Mouse (Mus musculus): ENCODE measurements around the gene Mcpt1. TPM values are rescaled to one million over a fixed set of nuclear protein-coding genes. Genes with fewer than 3 reads are reported as not detected.
"Not testable (repeated sequence)": the region's sequence is repeated elsewhere in the genome, so short reads cannot be mapped to it uniquely, and the experiment has no call there.

Gene Mcpt1
- polyA plus RNA-seq (2014; fragmentation: Nextera tagmentation; extraction: Ambion mirVana), result not detected in 2 replicates

DNA sequence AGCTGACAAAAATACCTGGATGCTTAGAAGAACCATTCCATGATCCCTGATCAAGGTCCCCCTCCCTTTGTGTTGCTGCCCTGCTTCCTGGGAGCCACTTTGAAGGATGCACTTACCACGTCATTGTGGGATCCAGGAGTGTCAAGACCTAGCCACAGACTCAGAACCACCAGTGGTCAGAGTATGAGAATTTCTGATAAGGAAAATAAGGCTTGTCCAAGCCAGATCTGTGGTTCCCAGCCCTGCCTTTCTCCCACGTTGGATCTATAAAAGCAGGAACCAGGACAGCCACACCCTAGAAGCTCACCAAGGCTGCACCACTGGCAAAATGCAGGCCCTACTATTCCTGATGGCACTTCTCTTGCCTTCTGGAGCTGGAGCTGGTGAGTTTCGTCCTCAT is at the start of gene Mcpt1:
Gene Mcpt1 (plus strand): TSS at position 301 of the 400 bp plus-strand sequence.
- not testable (repeated sequence) for H3K27ac ChIP-seq; H3K36me3 ChIP-seq (replicated peaks; ENCODE audit: control insufficient read depth, insufficient read depth); H3K4me1 ChIP-seq (replicated peaks; ENCODE audit: control insufficient read depth, insufficient read depth, low read length); DNase-seq (ENCODE audit: low spot score); H3K27me3 ChIP-seq (ENCODE audit: control insufficient read depth, insufficient read depth, low read length); H3K4me2 ChIP-seq (replicated peaks); H3K9ac ChIP-seq; ATAC-seq (ENCODE audit: low FRiP score); H3K9me3 ChIP-seq (ENCODE audit: control insufficient read depth, low read length); H3K4me3 ChIP-seq (replicated peaks; ENCODE audit: low read length)
- 83% methylated on average over 3 of the region's 3 CpGs for WGBS

GRCm38 (mm10) chr14:55987464-55987863 is 30.3 kb upstream of the Mcpt1 start:
- 82% methylated on average over 1 of the region's 3 CpGs for WGBS
- H3K9me3 ChIP-seq (ENCODE audit: control insufficient read depth, low read length); H3K4me2 ChIP-seq (replicated peaks); H3K27me3 ChIP-seq (ENCODE audit: control insufficient read depth, insufficient read depth, low read length); ATAC-seq (ENCODE audit: low FRiP score); H3K4me3 ChIP-seq (replicated peaks; ENCODE audit: low read length); H3K4me1 ChIP-seq (replicated peaks; ENCODE audit: control insufficient read depth, insufficient read depth, low read length); DNase-seq (ENCODE audit: low spot score); H3K27ac ChIP-seq; H3K36me3 ChIP-seq (replicated peaks; ENCODE audit: control insufficient read depth, insufficient read depth); H3K9ac ChIP-seq: not testable (repeated sequence)

DNA sequence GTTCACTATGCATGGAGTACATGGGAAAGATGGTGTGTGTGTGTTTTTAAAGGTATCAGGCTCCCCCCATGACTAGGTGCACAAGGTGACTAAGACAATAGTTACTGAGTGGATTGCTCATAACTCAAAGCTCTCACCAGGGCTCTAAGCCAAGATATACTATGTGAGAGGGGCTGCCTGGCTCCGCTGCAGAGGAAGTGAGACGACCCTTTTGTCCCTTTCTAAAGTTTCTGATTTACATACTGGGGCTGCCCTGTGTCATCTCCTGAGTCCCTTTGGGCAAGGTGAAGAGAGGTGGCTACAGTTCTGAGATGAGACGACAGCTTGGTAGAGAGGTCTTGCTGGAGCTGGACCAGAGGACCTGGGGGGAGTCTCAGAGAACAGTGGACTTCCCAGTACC is 4.6 kb upstream of the Mcpt1 start:
- 66% methylated on average over 3 of the region's 3 CpGs for WGBS

GRCm38 (mm10) chr14:56013924-56014323 is 3.8 kb upstream of the Mcpt1 start:
- Histone ChIP-seq H3K36me3 (replicated peaks; ENCODE audit: control insufficient read depth, insufficient read depth) (no peaks in the 10 kb centered on the region), H3K4me2 (replicated peaks) (no peak overlapping the region), H3K4me3 (replicated peaks; ENCODE audit: low read length) (no peak overlapping the region), H3K27ac (no peak overlapping the region), H3K9me3 (ENCODE audit: control insufficient read depth, low read length) (no peaks in the 10 kb centered on the region), H3K27me3 (ENCODE audit: control insufficient read depth, insufficient read depth, low read length) (no peaks in the 10 kb centered on the region), H3K4me1 (replicated peaks; ENCODE audit: control insufficient read depth, insufficient read depth, low read length) (no peaks in the 10 kb centered on the region), H3K9ac (no peak overlapping the region)
- 87% methylated on average over 2 of the region's 2 CpGs for WGBS
- DNase-seq (ENCODE audit: low spot score), result no peak
- no peak for ATAC-seq (ENCODE audit: low FRiP score)

More for the DNA sequence above, 4.6 kb upstream of the Mcpt1 start:
- ATAC-seq (ENCODE audit: low FRiP score) (no peak), DNase-seq (ENCODE audit: low spot score) (no peak)
- Histone ChIP-seq H3K27me3 (ENCODE audit: control insufficient read depth, insufficient read depth, low read length) (no peaks in the 10 kb centered on the region), H3K9ac (no peak overlapping the region), H3K9me3 (ENCODE audit: control insufficient read depth, low read length) (no peaks in the 10 kb centered on the region), H3K4me2 (replicated peaks) (no peak overlapping the region), H3K36me3 (replicated peaks; ENCODE audit: control insufficient read depth, insufficient read depth) (no peaks in the 10 kb centered on the region), H3K27ac (no peak overlapping the region), H3K4me1 (replicated peaks; ENCODE audit: control insufficient read depth, insufficient read depth, low read length) (no peaks in the 10 kb centered on the region), H3K4me3 (replicated peaks; ENCODE audit: low read length) (no peak overlapping the region)

DNA sequence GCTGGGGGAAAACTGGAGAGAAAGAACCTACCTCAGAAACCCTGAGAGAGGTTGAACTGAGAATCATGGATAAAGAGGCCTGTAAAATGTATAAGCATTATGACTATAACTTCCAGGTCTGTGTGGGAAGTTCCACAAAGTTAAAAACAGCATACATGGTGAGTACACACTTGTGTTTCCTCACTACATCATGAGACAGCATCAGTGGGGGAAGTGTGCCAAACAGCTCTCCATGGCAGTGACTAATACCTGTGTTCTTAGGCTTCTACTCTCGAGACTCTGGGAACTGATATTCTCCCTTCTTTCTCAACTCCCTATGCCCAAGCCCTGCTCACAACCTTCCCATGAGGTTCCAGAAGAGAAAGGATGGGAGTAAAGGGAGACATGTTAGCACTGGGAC is 1.7 kb downstream of the Mcpt1 start:
- Histone ChIP-seq H3K36me3 (replicated peaks; ENCODE audit: control insufficient read depth, insufficient read depth) (no peaks in the 10 kb centered on the region), H3K4me1 (replicated peaks; ENCODE audit: control insufficient read depth, insufficient read depth, low read length) (no peaks in the 10 kb centered on the region), H3K4me3 (replicated peaks; ENCODE audit: low read length) (no peak overlapping the region), H3K4me2 (replicated peaks) (no peak overlapping the region), H3K9me3 (ENCODE audit: control insufficient read depth, low read length) (no peaks in the 10 kb centered on the region), H3K27ac (no peak overlapping the region), H3K27me3 (ENCODE audit: control insufficient read depth, insufficient read depth, low read length) (no peaks in the 10 kb centered on the region), H3K9ac (no peak overlapping the region)
- WGBS, result 78% methylated on average over 1 of the region's 1 CpGs
- no peak for DNase-seq (ENCODE audit: low spot score)
- ATAC-seq (ENCODE audit: low FRiP score), result no peak

DNA sequence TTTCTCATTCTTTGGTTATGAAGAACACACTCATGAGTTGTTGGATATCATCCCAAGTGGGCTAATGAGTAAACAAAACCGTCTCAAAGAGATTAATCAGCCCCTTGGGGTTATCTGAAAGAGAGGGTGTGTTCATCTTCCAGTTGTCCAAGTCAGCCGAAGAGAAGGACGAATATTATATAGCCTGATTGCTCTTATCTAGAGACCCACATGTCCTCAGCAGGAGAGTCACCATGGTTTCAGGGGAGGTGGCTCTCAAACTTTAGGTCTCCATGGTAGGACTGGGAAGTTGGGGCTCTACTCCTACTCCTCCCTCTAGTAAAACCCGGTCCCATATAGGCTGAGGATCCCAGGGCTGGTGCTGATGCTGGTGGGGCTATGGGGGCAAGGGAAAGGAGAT is 3.5 kb downstream of the Mcpt1 start:
- ATAC-seq (ENCODE audit: low FRiP score); H3K27me3 ChIP-seq (ENCODE audit: control insufficient read depth, insufficient read depth, low read length); H3K9ac ChIP-seq; H3K4me1 ChIP-seq (replicated peaks; ENCODE audit: control insufficient read depth, insufficient read depth, low read length); H3K4me2 ChIP-seq (replicated peaks); H3K27ac ChIP-seq; H3K4me3 ChIP-seq (replicated peaks; ENCODE audit: low read length); H3K36me3 ChIP-seq (replicated peaks; ENCODE audit: control insufficient read depth, insufficient read depth); H3K9me3 ChIP-seq (ENCODE audit: control insufficient read depth, low read length); DNase-seq (ENCODE audit: low spot score): not testable (repeated sequence)
- 82% methylated on average over 3 of the region's 4 CpGs for WGBS

DNA sequence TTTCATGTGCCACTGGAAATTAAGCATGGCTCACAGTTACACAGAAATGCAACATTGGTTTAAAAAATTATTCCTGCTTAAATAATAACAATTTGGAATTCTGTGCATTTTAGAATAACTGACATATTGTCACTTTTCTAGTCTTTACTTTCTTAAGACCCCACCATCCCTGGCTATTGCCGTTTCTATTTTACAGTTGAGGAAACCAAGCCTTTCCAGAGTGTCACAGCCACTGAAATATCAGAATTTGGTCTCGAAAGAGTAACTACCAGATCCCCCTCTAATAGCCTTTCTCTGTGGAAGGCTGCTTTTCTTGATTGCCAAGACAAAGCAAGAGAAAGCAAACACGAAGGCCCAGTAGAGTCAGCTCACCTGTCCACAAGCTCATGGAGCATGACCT is 12.6 kb downstream of the Mcpt1 start, which contains the start of gene Mcpt9:
Gene Mcpt9 (minus strand): TSS at position 101 of the 400 bp plus-strand sequence.
- 73% methylated on average over 3 of the region's 3 CpGs for WGBS
- not testable (repeated sequence) for H3K9ac ChIP-seq; H3K4me3 ChIP-seq (replicated peaks; ENCODE audit: low read length); H3K9me3 ChIP-seq (ENCODE audit: control insufficient read depth, low read length); H3K36me3 ChIP-seq (replicated peaks; ENCODE audit: control insufficient read depth, insufficient read depth); H3K27me3 ChIP-seq (ENCODE audit: control insufficient read depth, insufficient read depth, low read length); DNase-seq (ENCODE audit: low spot score); H3K4me1 ChIP-seq (replicated peaks; ENCODE audit: control insufficient read depth, insufficient read depth, low read length); H3K27ac ChIP-seq; ATAC-seq (ENCODE audit: low FRiP score); H3K4me2 ChIP-seq (replicated peaks)

GRCm38 (mm10) chr14:56034433-56034832 is 16.7 kb downstream of the Mcpt1 start:
- Histone ChIP-seq H3K36me3 (replicated peaks; ENCODE audit: control insufficient read depth, insufficient read depth) (no peaks in the 10 kb centered on the region), H3K9ac (no peak overlapping the region), H3K4me1 (replicated peaks; ENCODE audit: control insufficient read depth, insufficient read depth, low read length) (no peaks in the 10 kb centered on the region), H3K27ac (no peak overlapping the region), H3K4me2 (replicated peaks) (no peak overlapping the region), H3K9me3 (ENCODE audit: control insufficient read depth, low read length) (no peaks in the 10 kb centered on the region), H3K27me3 (ENCODE audit: control insufficient read depth, insufficient read depth, low read length) (no peaks in the 10 kb centered on the region), H3K4me3 (replicated peaks; ENCODE audit: low read length) (no peak overlapping the region)
- ATAC-seq (ENCODE audit: low FRiP score) (no peak), DNase-seq (ENCODE audit: low spot score) (no peak)
- WGBS, result 84% methylated on average over 2 of the region's 2 CpGs

DNA sequence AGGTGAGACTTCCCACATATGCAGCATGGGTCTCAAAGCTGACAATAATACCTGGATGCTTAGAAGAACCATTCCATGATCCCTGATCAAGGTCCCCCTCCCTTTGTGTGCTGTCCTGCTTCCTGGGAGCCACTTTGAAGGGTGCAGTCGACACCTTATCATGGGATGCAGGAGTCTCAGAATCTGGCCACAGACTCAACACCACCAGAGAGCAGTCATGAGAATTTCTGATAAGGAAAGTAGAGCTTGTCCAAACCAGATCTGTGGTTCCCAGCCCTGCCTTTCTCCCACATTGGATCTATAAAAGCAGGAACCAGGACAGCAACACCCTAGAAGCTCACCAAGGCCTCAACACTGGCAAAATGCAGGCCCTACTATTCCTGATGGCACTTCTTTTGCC is 24.0 kb downstream of the Mcpt1 start, which contains the start of gene Mcpt2:
Gene Mcpt2 (plus strand): TSS at position 250 of the 400 bp plus-strand sequence.
- H3K27ac ChIP-seq; H3K27me3 ChIP-seq (ENCODE audit: control insufficient read depth, insufficient read depth, low read length); H3K9me3 ChIP-seq (ENCODE audit: control insufficient read depth, low read length); H3K4me1 ChIP-seq (replicated peaks; ENCODE audit: control insufficient read depth, insufficient read depth, low read length); ATAC-seq (ENCODE audit: low FRiP score); H3K36me3 ChIP-seq (replicated peaks; ENCODE audit: control insufficient read depth, insufficient read depth); H3K4me2 ChIP-seq (replicated peaks); DNase-seq (ENCODE audit: low spot score); H3K9ac ChIP-seq; H3K4me3 ChIP-seq (replicated peaks; ENCODE audit: low read length): not testable (repeated sequence)
- 85% methylated on average over 1 of the region's 1 CpGs for WGBS

DNA sequence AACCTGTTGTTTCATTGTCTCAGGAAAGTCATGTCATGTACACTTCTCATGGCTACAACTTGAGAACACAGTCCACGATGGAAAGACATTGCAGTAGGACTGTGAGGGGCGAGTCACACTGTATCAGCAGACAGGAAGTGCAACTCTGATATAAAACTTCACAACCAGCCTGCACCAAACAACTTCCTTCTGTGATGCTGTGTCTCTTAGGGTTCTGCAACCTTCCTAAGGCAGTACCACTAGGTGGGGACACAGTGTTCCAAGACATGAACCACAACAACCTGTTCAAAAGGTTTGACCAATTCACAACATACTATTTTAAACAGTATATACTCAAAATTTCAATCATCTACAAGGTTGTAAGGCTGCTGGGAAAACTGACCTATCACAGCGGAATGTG is 37.6 kb downstream of the Mcpt1 start:
- H3K27ac ChIP-seq, result no peak overlapping the region
- no peak overlapping the region for H3K4me2 ChIP-seq (replicated peaks)
- no peak overlapping the region for H3K9ac ChIP-seq
- no peaks in the 10 kb centered on the region for H3K9me3 ChIP-seq (ENCODE audit: control insufficient read depth, low read length)
- WGBS, result 89% methylated on average over 3 of the region's 3 CpGs
- no peaks in the 10 kb centered on the region for H3K4me1 ChIP-seq (replicated peaks; ENCODE audit: control insufficient read depth, insufficient read depth, low read length)
- no peaks in the 10 kb centered on the region for H3K36me3 ChIP-seq (replicated peaks; ENCODE audit: control insufficient read depth, insufficient read depth)
- DNase-seq (ENCODE audit: low spot score), result no peak
- no peak overlapping the region for H3K4me3 ChIP-seq (replicated peaks; ENCODE audit: low read length)
- H3K27me3 ChIP-seq (ENCODE audit: control insufficient read depth, insufficient read depth, low read length), result no peaks in the 10 kb centered on the region
- no peak for ATAC-seq (ENCODE audit: low FRiP score)

Measured in hindbrain, embryonic 14.5 days (tissue).